Mouse (Mus musculus) heart, postnatal 0 days (tissue): ENCODE results near the gene Rbfox2. TPM values are rescaled to one million over a fixed set of nuclear protein-coding genes. Genes with fewer than 3 reads are reported as not detected.
A peak's percentile ranks its signal among the peaks of the same experiment; 100 is the strongest.

Source experiments
- ATAC-seq: fragments of 200-750 bp; cut with Nextera tagmentation; 2 replicates; pipeline ENCODE4 v1.8.0; 2017; ENCODE audit warnings: low read depth, moderate number of reproducible peaks, moderate library complexity; ENCODE audit not compliant: insufficient read depth
- DNase-seq: peaks from one replicate; pipeline ENCODE4 v3.0.0-alpha.2; 2016; ENCODE audit warnings: low spot score
- H3K27ac ChIP-seq: fragments of 300-500 bp; sonication (generic); 2 replicates; pipeline ENCODE4 v1.5.1; 2014; ENCODE audit warnings: low read depth, mild to moderate bottlenecking
- H3K27me3 ChIP-seq: fragments of 300-500 bp; sonication (generic); 2 replicates; pipeline ENCODE4 v1.6.1; 2014; ENCODE audit warnings: low read length, mixed read lengths; ENCODE audit not compliant: control insufficient read depth, insufficient read depth
- H3K36me3 ChIP-seq: fragments of 300-500 bp; sonication (generic); replicated peaks from 2 replicates; pipeline ENCODE4 v1.6.1; 2014; ENCODE audit warnings: low read length, mixed read lengths; ENCODE audit not compliant: control insufficient read depth, insufficient read depth
- H3K4me1 ChIP-seq: fragments of 300-500 bp; sonication (generic); 2 replicates; pipeline ENCODE4 v1.6.1; 2014; ENCODE audit warnings: antibody characterized with exemption; ENCODE audit not compliant: control insufficient read depth, insufficient read depth
- H3K4me2 ChIP-seq: fragments of 300-500 bp; sonication (generic); 2 replicates; pipeline ENCODE4 v1.6.1; 2014; ENCODE audit warnings: low read depth, mild to moderate bottlenecking, low read length, moderate library complexity
- H3K4me3 ChIP-seq: fragments of 300-500 bp; sonication (generic); 2 replicates; pipeline ENCODE4 v1.5.1; 2014; ENCODE audit warnings: low read depth, low read length
- H3K9ac ChIP-seq: fragments of 300-500 bp; sonication (generic); replicated peaks from 2 replicates; pipeline ENCODE4 v1.6.1; 2014; ENCODE audit warnings: low read depth, low read length, mixed read lengths
- H3K9me3 ChIP-seq: fragments of 300-500 bp; sonication (generic); replicated peaks from 2 replicates; pipeline ENCODE4 v1.6.1; 2016; ENCODE audit warnings: low read length; ENCODE audit not compliant: control insufficient read depth
- CTCF ChIP-seq: IDR thresholded peaks from 2 replicates; pipeline ENCODE4 v1.5.1; 2016; ENCODE audit warnings: antibody characterized with exemption, control low read depth, low read depth
- EP300 ChIP-seq: IDR thresholded peaks from 2 replicates; pipeline ENCODE4 v1.6.1; 2016; ENCODE audit warnings: antibody characterized with exemption, low read depth
- WGBS: fragments of 180-500 bp; shearing (Covaris S2); extraction: QIAGEN DNeasy Blood & Tissue Kit; methylation state at CpG from one replicate; pipeline ENCODE4 v1.1.7; 2014; 5-methylcytosine and 5-hydroxymethylcytosine counted together
- polyA plus RNA-seq: library from polyadenylated mRNA; unstranded; fragments of >200 nt; fragmentation: Nextera tagmentation; extraction: Ambion mirVana; gene quantifications from 2 replicates; pipeline ENCODE4 v1.2.1, GENCODE M21; 2015
- total RNA-seq: library from RNA; depleted of rRNA; stranded (reverse); fragments of >200 nt; gene quantifications from 2 replicates; pipeline ENCODE4 v1.2.3, GENCODE M21; 2014; ENCODE audit warnings: low replicate concordance

Gene Rbfox2
- total and polyA plus RNA-seq, 2 experiments from 2014 or later, result 49.1 to 143 TPM

DNA sequence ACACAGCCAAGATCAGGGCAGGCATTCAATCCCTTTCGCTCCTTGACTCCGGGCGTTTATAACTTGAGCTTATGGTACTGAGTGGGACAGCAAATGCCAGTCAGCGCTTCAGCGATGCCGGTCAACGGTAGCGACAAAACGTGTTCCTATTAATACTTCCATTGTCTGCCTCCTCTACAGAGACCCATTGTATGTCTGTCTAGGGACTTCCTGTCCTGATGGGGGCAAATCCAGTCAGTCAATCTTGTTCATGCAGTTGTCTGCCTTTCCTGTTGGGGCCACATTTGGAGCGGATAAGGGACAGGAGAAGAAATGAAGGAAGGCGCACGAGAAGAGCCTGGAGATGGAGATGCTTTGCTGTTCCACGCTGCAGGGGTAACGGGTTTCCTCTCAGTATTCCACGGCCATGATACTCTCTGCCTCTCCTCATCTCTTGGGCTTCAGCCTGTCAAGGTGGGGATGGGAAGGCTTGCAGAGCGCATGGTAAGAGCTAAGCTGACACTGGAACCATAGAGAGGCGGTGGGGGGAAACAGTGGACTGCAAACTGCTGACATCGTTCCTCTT is 36.2 kb upstream of the Rbfox2 start:
- Histone ChIP-seq H3K4me1 (peaks cover 21% of the 10 kb centered on the region), H3K4me2 (peak overlapping the region; percentile 59), H3K27ac (peak overlapping the region; percentile 85), H3K27me3 (no peaks in the 10 kb centered on the region), H3K9me3 (no peaks in the 10 kb centered on the region), H3K9ac (no peak overlapping the region; the same call in 1 of the 2 replicates), H3K4me3 (peak overlapping the region; percentile 27), H3K36me3 (no peaks in the 10 kb centered on the region)
- DNase-seq, result peak; percentile 41
- WGBS, result 13% methylated on average over 18 of the region's 18 CpGs
- TF ChIP-seq EP300 (no peak), CTCF (no peak)
- peak; percentile 45 for ATAC-seq

DNA sequence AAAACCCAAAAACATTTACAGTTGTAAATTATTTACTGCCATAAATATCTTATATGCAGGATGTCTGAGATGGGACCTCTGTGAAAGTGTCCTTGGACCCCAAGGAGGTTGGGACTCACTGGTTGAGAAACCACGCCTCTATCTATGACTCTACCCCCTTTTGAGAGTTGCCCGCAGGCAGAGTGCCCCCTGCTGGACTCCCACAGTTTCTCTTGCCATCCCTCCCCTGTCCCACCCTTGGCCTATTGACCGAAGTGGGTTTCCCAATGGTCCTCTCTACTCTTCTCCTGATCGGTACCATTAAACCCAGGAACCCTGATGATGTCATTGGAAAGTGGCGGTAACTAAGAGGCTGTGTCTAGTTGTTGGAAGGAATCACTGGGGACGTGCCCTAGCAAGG is 35.2 kb upstream of the Rbfox2 start:
- H3K27ac ChIP-seq, result no peak overlapping the region
- 85% methylated on average over 6 of the region's 6 CpGs for WGBS
- no peak for ATAC-seq

DNA sequence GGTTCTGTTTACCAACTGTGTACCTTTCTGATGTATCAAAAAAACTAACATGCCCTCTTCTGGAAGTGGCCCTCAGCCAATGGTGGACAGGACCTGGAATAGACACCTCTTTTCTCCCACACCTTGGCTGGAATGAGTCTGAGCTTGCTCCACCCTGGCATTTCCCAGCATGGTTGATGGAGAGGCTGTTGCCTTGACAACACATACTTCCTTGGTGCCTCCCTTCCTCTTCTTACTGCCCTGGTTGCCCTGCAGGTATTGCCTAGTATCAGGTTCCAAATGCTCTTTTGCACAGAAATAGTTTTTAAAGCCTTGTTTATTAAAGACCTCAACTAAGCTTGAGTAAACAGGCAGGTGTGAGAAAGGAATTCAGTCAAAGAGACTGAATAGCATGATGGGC is 33.8 kb upstream of the Rbfox2 start:
- no peak overlapping the region for H3K9ac ChIP-seq
- peaks cover 32% of the 10 kb centered on the region for H3K4me1 ChIP-seq
- no peak overlapping the region for H3K4me2 ChIP-seq
- DNase-seq (no peak), ATAC-seq (no peak)
- no peak overlapping the region for H3K4me3 ChIP-seq
- TF ChIP-seq CTCF, result no peak
- TF ChIP-seq EP300, result no peak
- no peaks in the 10 kb centered on the region for H3K36me3 ChIP-seq
- no peaks in the 10 kb centered on the region for H3K27me3 ChIP-seq
- H3K9me3 ChIP-seq, result no peaks in the 10 kb centered on the region
- H3K27ac ChIP-seq, result no peak overlapping the region

More for the DNA sequence above, 35.2 kb upstream of the Rbfox2 start:
- Histone ChIP-seq H3K36me3 (no peaks in the 10 kb centered on the region), H3K4me2 (no peak overlapping the region), H3K27me3 (no peaks in the 10 kb centered on the region), H3K9me3 (no peaks in the 10 kb centered on the region), H3K4me1 (peaks cover 23% of the 10 kb centered on the region), H3K9ac (no peak overlapping the region), H3K4me3 (no peak overlapping the region)
- TF ChIP-seq EP300 (no peak), CTCF (no peak)
- no peak for DNase-seq

DNA sequence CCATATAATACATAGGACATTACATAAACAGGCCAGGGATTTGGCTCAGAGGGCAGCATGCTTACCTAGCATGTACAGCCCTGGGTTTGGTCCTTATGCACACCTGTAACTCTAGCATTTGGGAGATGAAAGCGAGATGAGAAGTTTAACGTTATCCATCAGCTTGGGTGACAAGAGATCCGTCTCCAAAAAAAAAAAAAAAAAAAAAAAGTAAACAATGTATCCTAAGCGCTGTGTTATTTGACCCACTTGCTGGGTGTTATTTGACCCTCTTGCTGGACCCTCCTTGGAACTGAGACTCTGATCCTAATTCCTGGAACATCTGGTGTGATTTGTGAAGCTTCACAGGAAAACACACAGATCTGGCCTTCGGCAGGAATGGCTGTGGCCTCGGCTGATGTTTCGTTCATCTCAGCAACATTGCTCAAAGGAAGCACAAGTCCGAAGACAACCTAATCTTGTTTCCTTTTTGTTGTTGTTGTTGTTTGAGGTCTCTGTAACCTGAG is 32.2 kb upstream of the Rbfox2 start:
- TF ChIP-seq CTCF (no peak), EP300 (no peak)
- no peaks in the 10 kb centered on the region for H3K36me3 ChIP-seq
- DNase-seq (no peak), ATAC-seq (no peak)
- no peaks in the 10 kb centered on the region for H3K27me3 ChIP-seq
- 68% methylated on average over 8 of the region's 8 CpGs for WGBS
- peaks cover 26% of the 10 kb centered on the region for H3K4me1 ChIP-seq
- H3K4me2 ChIP-seq, result no peak overlapping the region
- H3K4me3 ChIP-seq, result no peak overlapping the region
- no peaks in the 10 kb centered on the region for H3K9me3 ChIP-seq
- H3K27ac ChIP-seq, result no peak overlapping the region
- no peak overlapping the region for H3K9ac ChIP-seq

DNA sequence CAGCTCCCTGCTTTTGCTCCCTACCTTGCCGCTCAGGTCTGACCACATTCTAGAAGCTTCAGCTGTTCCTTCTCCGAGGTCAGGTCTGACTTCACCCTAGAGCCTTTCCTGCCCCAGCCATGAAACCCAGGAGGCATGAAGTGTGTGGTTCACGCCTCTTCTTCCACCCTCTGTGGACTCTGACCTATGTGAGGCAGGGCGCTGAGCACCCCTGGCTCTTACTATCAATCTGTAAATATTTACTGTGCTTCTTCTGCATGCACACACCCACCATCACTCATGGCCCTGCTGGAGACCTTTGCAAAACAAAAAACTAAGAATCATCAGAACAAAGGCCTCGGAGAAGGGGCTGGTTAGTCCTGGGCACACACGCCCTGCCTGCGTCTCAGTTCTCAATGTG is 31.6 kb upstream of the Rbfox2 start:
- DNase-seq (no peak), ATAC-seq (no peak)
- Histone ChIP-seq H3K27me3 (no peaks in the 10 kb centered on the region), H3K36me3 (no peaks in the 10 kb centered on the region), H3K9ac (no peak overlapping the region), H3K4me1 (peaks cover 21% of the 10 kb centered on the region), H3K4me2 (no peak overlapping the region), H3K27ac (no peak overlapping the region), H3K4me3 (no peak overlapping the region), H3K9me3 (no peaks in the 10 kb centered on the region)
- no peak for TF ChIP-seq EP300
- no peak for TF ChIP-seq CTCF
- 82% methylated on average over 7 of the region's 7 CpGs for WGBS

DNA sequence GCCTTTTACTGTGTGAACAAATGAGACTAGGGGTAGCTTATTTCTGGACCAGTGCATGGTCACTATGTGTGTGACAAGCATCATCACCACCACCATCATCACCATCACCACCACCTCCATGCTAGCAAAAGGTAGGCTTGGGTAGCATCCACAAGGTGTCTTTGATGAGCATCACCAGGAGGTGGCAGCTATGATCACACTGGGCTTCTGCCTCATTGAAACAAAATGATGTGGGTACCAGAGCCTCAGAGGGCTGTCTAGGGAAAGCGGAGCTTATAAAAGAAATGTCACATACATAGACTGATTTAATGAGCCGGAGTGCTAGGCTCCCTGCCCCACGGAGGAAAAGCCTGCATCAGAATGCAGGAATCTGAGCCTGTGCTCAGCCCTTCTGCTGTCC is 31.1 kb upstream of the Rbfox2 start:
- peaks cover 17% of the 10 kb centered on the region for H3K4me1 ChIP-seq
- H3K27ac ChIP-seq, result no peak overlapping the region
- no peak overlapping the region for H3K4me2 ChIP-seq
- H3K4me3 ChIP-seq, result no peak overlapping the region
- H3K9me3 ChIP-seq, result no peaks in the 10 kb centered on the region
- ATAC-seq, result no peak
- no peaks in the 10 kb centered on the region for H3K36me3 ChIP-seq
- H3K9ac ChIP-seq, result no peak overlapping the region
- no peak for DNase-seq
- WGBS, result 79% methylated on average over 3 of the region's 3 CpGs
- no peaks in the 10 kb centered on the region for H3K27me3 ChIP-seq
- TF ChIP-seq CTCF (no peak), EP300 (no peak)
